Mouse (Mus musculus): ENCODE data around the gene Tulp3. TPM values are rescaled to one million over a fixed set of nuclear protein-coding genes. Genes with fewer than 3 reads are reported as not detected.

The Tulp3 gene
- total RNA-seq, 2 experiments from 2014 or later, result 0.46 to 3.7 TPM

Other genes with a start within 250 kb of the Tulp3 start
- gene Tspan9, start 212.3 kb downstream of the Tulp3 start, total RNA-seq (2014; fragmentation: Nextera tagmentation), result 2.2 TPM in 1 of 2 replicates, not detected in the other
- 0.62 and 3.4 TPM in 2 replicates for gene Tspan9, start 212.3 kb downstream of the Tulp3 start, total RNA-seq (2017)
- gene Tead4, start 55.0 kb downstream of the Tulp3 start, total RNA-seq (2014; fragmentation: Nextera tagmentation), result not detected in 2 replicates
- gene Tead4, start 55.0 kb downstream of the Tulp3 start, total RNA-seq (2017), result not detected in 2 replicates
- gene Rhno1, start 7.1 kb upstream of the Tulp3 start, total RNA-seq (2014; fragmentation: Nextera tagmentation), result 43.7 and 51.3 TPM in 2 replicates
- gene Rhno1, start 7.1 kb upstream of the Tulp3 start, total RNA-seq (2017), result 33.3 and 37.4 TPM in 2 replicates
- 38.8 and 53.2 TPM in 2 replicates for gene Foxm1, start 7.1 kb upstream of the Tulp3 start, total RNA-seq (2014; fragmentation: Nextera tagmentation)
- 12.8 and 18.2 TPM in 2 replicates for gene Foxm1, start 7.1 kb upstream of the Tulp3 start, total RNA-seq (2017)
- gene Tex52, start 19.6 kb upstream of the Tulp3 start, total RNA-seq (2014; fragmentation: Nextera tagmentation), result not detected in 2 replicates
- gene Tex52, start 19.6 kb upstream of the Tulp3 start, total RNA-seq (2017), result 0.22 TPM in 1 of 2 replicates, not detected in the other
- gene Gm44596, start 19.7 kb upstream of the Tulp3 start, total RNA-seq (2014; fragmentation: Nextera tagmentation), result not detected in 2 replicates
- not detected in 2 replicates for gene Gm44596, start 19.7 kb upstream of the Tulp3 start, total RNA-seq (2017)
- gene Nrip2, start 43.4 kb upstream of the Tulp3 start, total RNA-seq (2014; fragmentation: Nextera tagmentation), result not detected in 2 replicates
- not detected in 2 replicates for gene Nrip2, start 43.4 kb upstream of the Tulp3 start, total RNA-seq (2017)
- gene Itfg2, start 69.1 kb upstream of the Tulp3 start, total RNA-seq (2014; fragmentation: Nextera tagmentation), result 9.9 and 75.9 TPM in 2 replicates
- 23.5 and 33.3 TPM in 2 replicates for gene Itfg2, start 69.1 kb upstream of the Tulp3 start, total RNA-seq (2017)
- 216 and 249 TPM in 2 replicates for gene Fkbp4, start 82.8 kb upstream of the Tulp3 start, total RNA-seq (2014; fragmentation: Nextera tagmentation)
- gene Fkbp4, start 82.8 kb upstream of the Tulp3 start, total RNA-seq (2017), result 331 and 365 TPM in 2 replicates
- not detected in 2 replicates for gene Pzp, start 170.9 kb upstream of the Tulp3 start, total RNA-seq (2014; fragmentation: Nextera tagmentation)
- gene Pzp, start 170.9 kb upstream of the Tulp3 start, total RNA-seq (2017), result not detected in 2 replicates
- 7.0 TPM in 1 of 2 replicates, not detected in the other for gene A2ml1, start 225.8 kb upstream of the Tulp3 start, total RNA-seq (2014; fragmentation: Nextera tagmentation)
- not detected in 2 replicates for gene A2ml1, start 225.8 kb upstream of the Tulp3 start, total RNA-seq (2017)